Mouse (Mus musculus) ES-E14 (cell line): ENCODE data around the gene Lmf1.

Experiments used
- CHD2 ChIP-seq: IDR thresholded peaks from 2 replicates; pipeline ENCODE4 v1.6.1; 2014; ENCODE audit warnings: mild to moderate bottlenecking, low read depth, low read length, inconsistent platforms
- MAFK ChIP-seq: IDR thresholded peaks from 2 replicates; pipeline ENCODE4 v1.6.1; 2014; ENCODE audit warnings: mild to moderate bottlenecking, low read depth, low read length, inconsistent platforms; ENCODE audit not compliant: insufficient read depth
- ZC3H11A ChIP-seq: IDR thresholded peaks from 2 replicates; pipeline ENCODE4 v1.6.1; 2012; ENCODE audit warnings: low read depth, mild to moderate bottlenecking, inconsistent platforms, low read length, borderline replicate concordance
- ZNF384 ChIP-seq: IDR thresholded peaks from 2 replicates; pipeline ENCODE4 v1.6.1; 2012; ENCODE audit warnings: low read depth, low read length, inconsistent platforms

DNA sequence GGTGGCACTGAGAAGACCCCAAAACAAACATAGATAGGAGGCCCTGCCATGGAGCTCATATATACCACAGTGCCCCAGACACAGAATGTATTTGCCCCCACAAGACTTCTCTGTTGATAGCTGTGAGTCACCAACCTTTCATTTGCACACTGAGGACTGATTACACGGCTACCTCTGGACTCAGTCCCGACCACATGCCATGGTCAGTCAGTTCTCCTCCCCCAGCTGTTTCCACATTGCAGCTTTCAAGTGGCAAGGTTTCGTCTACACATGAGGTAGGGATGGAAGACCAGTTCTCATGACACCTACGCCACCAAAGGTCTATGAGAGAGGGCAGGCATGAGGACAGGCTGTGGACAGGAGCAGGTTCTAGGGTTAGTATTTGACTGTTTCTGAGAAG is 132.3 kb downstream of the Lmf1 start:
- TF ChIP-seq ZC3H11A (no peak), ZNF384 (no peak), CHD2 (no peak), MAFK (no peak)
